Mouse (Mus musculus): ENCODE measurements around the gene Snapc2. TPM values are rescaled to one million over a fixed set of nuclear protein-coding genes. Genes with fewer than 3 reads are reported as not detected.
A peak's percentile ranks its signal among the peaks of the same experiment; 100 is the strongest.
"Not testable (repeated sequence)": the region's sequence is repeated elsewhere in the genome, so short reads cannot be mapped to it uniquely, and the experiment has no call there.

The Snapc2 gene
- polyA plus RNA-seq, 1 experiment from 2014 or later = 72.1 TPM

GRCm38 (mm10) chr8:4247241-4247640, 5.6 kb upstream of the Snapc2 start:
- DNase-seq (ENCODE audit: low spot score) = no peak
- H3K9me3 ChIP-seq (replicated peaks) = no peaks in the 10 kb centered on the region
- H3K36me3 ChIP-seq = peaks cover 74% of the 10 kb centered on the region
- 92% methylated on average over 8 of the region's 8 CpGs for WGBS
- no peak overlapping the region for H3K4me3 ChIP-seq
- H3K27me3 ChIP-seq (ENCODE audit: low read depth, poor library complexity, severe bottlenecking) = 0 out of 2 replicates have a peak, but pooled peaks cover 10% of the 10 kb centered on the region
- H3K4me1 ChIP-seq = peaks cover 24% of the 10 kb centered on the region
- H3K27ac ChIP-seq = no peak overlapping the region

GRCm38 (mm10) chr8:4247951-4248540, 4.8 kb upstream of the Snapc2 start, which contains the start of gene Tgfbr3l:
Gene Tgfbr3l (plus strand): TSS chr8:4248214.
- 0 out of 2 replicates have a peak, but pooled peaks cover 10% of the 10 kb centered on the region for H3K27me3 ChIP-seq (ENCODE audit: low read depth, poor library complexity, severe bottlenecking)
- peak within 1 kb of the TSS; percentile 59; the same call in 1 of the 2 replicates for H3K27ac ChIP-seq
- DNase-seq (ENCODE audit: low spot score) = no peak
- peaks cover 66% of the 10 kb centered on the region for H3K36me3 ChIP-seq
- H3K4me3 ChIP-seq = peak within 1 kb of the TSS; percentile 7; the same call in 1 of the 2 replicates
- WGBS = 84% methylated on average over 15 of the region's 15 CpGs
- H3K9me3 ChIP-seq (replicated peaks) = no peaks in the 10 kb centered on the region
- H3K4me1 ChIP-seq = peaks cover 24% of the 10 kb centered on the region

GRCm38 (mm10) chr8:4249213-4249612, 3.7 kb upstream of the Snapc2 start:
- Histone ChIP-seq H3K27ac (peak overlapping the region; percentile 59), H3K27me3 (ENCODE audit: low read depth, poor library complexity, severe bottlenecking) (0 out of 2 replicates have a peak, but pooled peaks cover 10% of the 10 kb centered on the region), H3K4me3 (peak overlapping the region; percentile 29), H3K9me3 (replicated peaks) (no peaks in the 10 kb centered on the region), H3K4me1 (peaks cover 32% of the 10 kb centered on the region), H3K36me3 (peaks cover 56% of the 10 kb centered on the region)
- WGBS = 12% methylated on average over 29 of the region's 29 CpGs
- DNase-seq (ENCODE audit: low spot score) = peak; percentile 72

GRCm38 (mm10) chr8:4250306-4250970, 2.4 kb upstream of the Snapc2 start:
- peaks cover 56% of the 10 kb centered on the region for H3K36me3 ChIP-seq
- H3K4me1 ChIP-seq = peaks cover 36% of the 10 kb centered on the region
- H3K9me3 ChIP-seq (replicated peaks) = no peaks in the 10 kb centered on the region
- DNase-seq (ENCODE audit: low spot score) = peak; percentile 87
- peak overlapping the region; percentile 28; the same call in 1 of the 2 replicates for H3K27ac ChIP-seq
- 30% methylated on average over 26 of the region's 26 CpGs for WGBS
- H3K27me3 ChIP-seq (ENCODE audit: low read depth, poor library complexity, severe bottlenecking) = 0 out of 2 replicates have a peak, but pooled peaks cover 10% of the 10 kb centered on the region
- H3K4me3 ChIP-seq = no peak overlapping the region

- no peak for DNase-seq (ENCODE audit: low spot score)
- H3K9me3 ChIP-seq (replicated peaks) = no peaks in the 10 kb centered on the region
- H3K27me3 ChIP-seq (ENCODE audit: low read depth, poor library complexity, severe bottlenecking) = 0 out of 2 replicates have a peak, but pooled peaks cover 10% of the 10 kb centered on the region
- 48% methylated on average over 8 of the region's 8 CpGs for WGBS
- H3K36me3 ChIP-seq = peaks cover 56% of the 10 kb centered on the region
- H3K4me1 ChIP-seq = peaks cover 44% of the 10 kb centered on the region
- peak overlapping the region; percentile 95 for H3K27ac ChIP-seq
- H3K4me3 ChIP-seq = peak overlapping the region; percentile 91
These were observed 642 bp upstream of the Snapc2 start for GRCm38 (mm10) chr8:4252116-4252760.

GRCm38 (mm10) chr8:4254001-4254400, 1.1 kb downstream of the Snapc2 start:
- Histone ChIP-seq H3K27ac (0 out of 2 replicates have a peak overlapping the region, but pooled peaks have one; percentile 95), H3K36me3 (peaks cover 52% of the 10 kb centered on the region), H3K9me3 (replicated peaks) (no peaks in the 10 kb centered on the region), H3K27me3 (ENCODE audit: low read depth, poor library complexity, severe bottlenecking) (0 out of 2 replicates have a peak, but pooled peaks cover 10% of the 10 kb centered on the region), H3K4me3 (peak overlapping the region; percentile 91), H3K4me1 (peaks cover 48% of the 10 kb centered on the region)
- WGBS = 77% methylated on average over 6 of the region's 6 CpGs
- no peak for DNase-seq (ENCODE audit: low spot score)

GRCm38 (mm10) chr8:4255471-4255870, 2.6 kb downstream of the Snapc2 start:
- DNase-seq (ENCODE audit: low spot score); H3K27me3 ChIP-seq (ENCODE audit: low read depth, poor library complexity, severe bottlenecking); H3K27ac ChIP-seq; H3K4me3 ChIP-seq; H3K9me3 ChIP-seq (replicated peaks): not testable (repeated sequence)
- Histone ChIP-seq H3K36me3 (peaks cover 49% of the 10 kb centered on the region), H3K4me1 (peaks cover 50% of the 10 kb centered on the region)
- 87% methylated on average over 7 of the region's 7 CpGs for WGBS

GRCm38 (mm10) chr8:4256911-4257310, 4.0 kb downstream of the Snapc2 start:
- WGBS = 77% methylated on average over 4 of the region's 4 CpGs
- Histone ChIP-seq H3K36me3 (peaks cover 63% of the 10 kb centered on the region), H3K27me3 (ENCODE audit: low read depth, poor library complexity, severe bottlenecking) (no peaks in the 10 kb centered on the region), H3K27ac (no peak overlapping the region), H3K9me3 (replicated peaks) (no peaks in the 10 kb centered on the region), H3K4me1 (peaks cover 47% of the 10 kb centered on the region), H3K4me3 (0 out of 2 replicates have a peak overlapping the region, but pooled peaks have one; percentile 90)
- DNase-seq (ENCODE audit: low spot score) = no peak

GRCm38 (mm10) chr8:4257350-4257749, 4.5 kb downstream of the Snapc2 start:
- Histone ChIP-seq H3K4me3 (peak overlapping the region; percentile 90), H3K9me3 (replicated peaks) (no peaks in the 10 kb centered on the region), H3K4me1 (peaks cover 47% of the 10 kb centered on the region), H3K27ac (peak overlapping the region; percentile 99), H3K27me3 (ENCODE audit: low read depth, poor library complexity, severe bottlenecking) (no peaks in the 10 kb centered on the region), H3K36me3 (peaks cover 68% of the 10 kb centered on the region)
- DNase-seq (ENCODE audit: low spot score) = no peak
- WGBS = 83% methylated on average over 4 of the region's 4 CpGs

GRCm38 (mm10) chr8:4258233-4258632, 5.4 kb downstream of the Snapc2 start:
- H3K9me3 ChIP-seq (replicated peaks) = no peaks in the 10 kb centered on the region
- peak overlapping the region; percentile 99 for H3K27ac ChIP-seq
- 2% methylated on average over 35 of the region's 35 CpGs for WGBS
- H3K4me1 ChIP-seq = peaks cover 47% of the 10 kb centered on the region
- H3K27me3 ChIP-seq (ENCODE audit: low read depth, poor library complexity, severe bottlenecking) = no peaks in the 10 kb centered on the region
- peak overlapping the region; percentile 90 for H3K4me3 ChIP-seq
- H3K36me3 ChIP-seq = peaks cover 77% of the 10 kb centered on the region
- DNase-seq (ENCODE audit: low spot score) = peak; percentile 94

GRCm38 (mm10) chr8:4258678-4259077, 5.8 kb downstream of the Snapc2 start:
- peak overlapping the region; percentile 90 for H3K4me3 ChIP-seq
- DNase-seq (ENCODE audit: low spot score) = no peak
- no peaks in the 10 kb centered on the region for H3K27me3 ChIP-seq (ENCODE audit: low read depth, poor library complexity, severe bottlenecking)
- peaks cover 81% of the 10 kb centered on the region for H3K36me3 ChIP-seq
- WGBS = under 1% methylated on average over 32 of the region's 32 CpGs
- peak overlapping the region; percentile 99 for H3K27ac ChIP-seq
- no peaks in the 10 kb centered on the region for H3K9me3 ChIP-seq (replicated peaks)
- H3K4me1 ChIP-seq = peaks cover 43% of the 10 kb centered on the region

GRCm38 (mm10) chr8:4259125-4259804, 6.4 kb downstream of the Snapc2 start, which contains the start of gene Ctxn1:
Gene Ctxn1 (minus strand): TSS chr8:4259274.
- 6% methylated on average over 32 of the region's 33 CpGs for WGBS
- peak; percentile 98 for DNase-seq (ENCODE audit: low spot score)
- H3K4me1 ChIP-seq = peaks cover 38% of the 10 kb centered on the region
- H3K9me3 ChIP-seq (replicated peaks) = no peaks in the 10 kb centered on the region
- H3K4me3 ChIP-seq = peak within 1 kb of the TSS; percentile 90
- H3K27ac ChIP-seq = peak within 1 kb of the TSS; percentile 99
- peaks cover 84% of the 10 kb centered on the region for H3K36me3 ChIP-seq
- no peaks in the 10 kb centered on the region for H3K27me3 ChIP-seq (ENCODE audit: low read depth, poor library complexity, severe bottlenecking)

Data from limb, embryonic 10.5 days (tissue).